Mouse (Mus musculus) mesoderm, embryonic 11.5 days (tissue): ENCODE measurements around the gene Mmp28.

Experiments used
- DNase-seq: peaks from one replicate; pipeline ENCODE4 v3.0.0-alpha.2; 2012; ENCODE audit warnings: low read depth, low spot score

Gene Mmp28

DNA sequence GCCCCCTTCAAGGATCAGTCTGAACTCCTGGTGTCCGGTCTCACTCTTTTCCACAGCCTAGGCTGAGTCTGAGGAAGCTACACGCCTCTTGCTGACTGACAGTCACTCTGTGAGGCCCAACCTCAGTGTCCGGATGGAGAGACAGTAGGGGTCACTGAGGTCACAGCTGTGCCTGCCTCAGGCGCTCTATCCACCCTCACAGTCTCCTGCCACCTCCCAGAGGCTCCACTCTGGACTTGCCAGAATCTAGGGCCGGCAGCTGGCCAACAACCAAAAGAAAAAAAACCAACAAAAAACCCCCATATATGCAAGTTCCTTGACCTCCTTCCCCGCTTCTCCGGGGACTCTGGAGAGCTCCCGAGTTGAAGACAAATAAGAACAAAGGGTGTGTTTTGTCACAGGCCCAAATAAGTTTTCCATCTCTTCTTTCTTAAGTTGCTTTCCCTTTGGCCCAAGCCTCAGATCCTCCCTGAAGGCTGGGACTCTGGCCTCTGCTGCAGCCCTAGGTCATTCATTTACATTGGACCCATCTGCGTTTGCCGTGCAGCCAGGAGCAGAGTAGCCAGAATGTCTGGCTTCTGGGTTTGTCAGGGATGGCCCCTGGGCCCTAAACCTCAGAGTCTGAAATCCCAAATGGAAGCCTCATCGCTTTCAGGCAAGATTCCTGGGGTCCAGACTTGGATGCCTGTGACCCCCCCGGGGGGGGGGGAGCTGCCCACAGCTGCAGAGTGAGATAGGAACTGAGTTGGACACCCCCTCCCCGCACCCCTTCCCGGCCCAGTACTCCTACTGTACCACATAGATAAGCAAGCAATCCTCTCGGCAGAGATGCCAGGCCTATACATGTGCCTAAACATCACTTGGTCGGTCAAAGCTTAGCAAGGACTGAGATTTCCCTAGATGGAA is 14.6 kb downstream of the Mmp28 start:
- DNase-seq, result peak; percentile 56

DNA sequence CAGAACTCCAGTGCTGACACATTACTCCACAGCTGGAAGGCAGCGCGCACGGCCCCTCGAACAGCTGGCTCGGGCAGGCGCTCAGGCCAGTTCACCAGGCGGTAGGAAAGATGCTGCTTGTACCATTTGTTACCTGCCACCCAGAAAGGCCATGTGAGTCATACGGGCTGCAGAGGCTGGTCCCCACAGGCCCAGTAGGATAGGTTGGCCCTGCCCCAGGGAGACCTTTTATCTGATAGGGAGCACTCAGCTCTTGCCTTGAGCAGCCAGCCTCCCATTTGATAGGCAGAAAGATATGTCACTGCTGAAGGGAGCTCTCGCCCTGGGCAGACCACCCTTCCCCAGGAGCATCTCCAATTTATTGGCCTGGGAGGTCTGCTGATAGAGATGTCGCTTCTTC is 15.3 kb downstream of the Mmp28 start:
- no peak for DNase-seq

DNA sequence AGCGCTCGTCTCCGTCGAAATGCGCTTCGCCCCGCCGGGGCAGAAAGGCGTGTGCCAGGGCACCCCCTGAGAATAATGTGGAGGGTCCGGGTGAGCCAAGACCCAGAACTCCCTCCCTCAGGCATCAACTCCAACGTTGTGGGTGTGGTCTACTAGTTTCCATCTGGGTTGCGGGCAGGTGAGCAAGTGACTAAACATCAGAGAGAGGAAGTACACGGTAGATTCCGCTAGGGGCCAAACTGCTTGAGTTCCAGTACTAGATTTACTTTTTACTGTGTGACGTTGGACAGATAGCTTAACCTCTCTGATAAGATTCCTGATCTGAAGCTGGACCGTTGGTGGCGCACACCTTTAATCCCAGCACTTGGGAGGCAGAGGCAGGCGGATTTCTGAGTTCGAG is 17.9 kb downstream of the Mmp28 start:
- DNase-seq, result no peak

DNA sequence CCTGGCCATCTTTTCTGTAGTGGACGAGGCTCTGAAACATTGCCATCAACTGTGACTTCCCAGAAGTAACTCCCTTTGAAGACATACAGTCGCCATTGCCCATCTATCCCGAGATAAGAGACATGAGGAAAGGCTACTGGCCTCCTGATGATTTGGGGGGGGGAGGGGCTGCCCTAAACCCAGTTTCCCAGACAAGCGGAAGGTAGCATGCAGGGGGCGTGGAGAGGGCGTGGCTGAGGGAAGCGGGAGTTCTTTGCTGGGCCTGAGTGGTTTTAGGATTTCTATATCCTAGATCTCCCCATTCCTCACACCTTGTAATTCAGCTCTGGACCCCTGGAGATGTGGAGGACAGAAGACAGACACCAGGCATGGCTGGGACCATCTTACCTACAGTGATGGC is 19.0 kb downstream of the Mmp28 start:
- DNase-seq, result no peak

DNA sequence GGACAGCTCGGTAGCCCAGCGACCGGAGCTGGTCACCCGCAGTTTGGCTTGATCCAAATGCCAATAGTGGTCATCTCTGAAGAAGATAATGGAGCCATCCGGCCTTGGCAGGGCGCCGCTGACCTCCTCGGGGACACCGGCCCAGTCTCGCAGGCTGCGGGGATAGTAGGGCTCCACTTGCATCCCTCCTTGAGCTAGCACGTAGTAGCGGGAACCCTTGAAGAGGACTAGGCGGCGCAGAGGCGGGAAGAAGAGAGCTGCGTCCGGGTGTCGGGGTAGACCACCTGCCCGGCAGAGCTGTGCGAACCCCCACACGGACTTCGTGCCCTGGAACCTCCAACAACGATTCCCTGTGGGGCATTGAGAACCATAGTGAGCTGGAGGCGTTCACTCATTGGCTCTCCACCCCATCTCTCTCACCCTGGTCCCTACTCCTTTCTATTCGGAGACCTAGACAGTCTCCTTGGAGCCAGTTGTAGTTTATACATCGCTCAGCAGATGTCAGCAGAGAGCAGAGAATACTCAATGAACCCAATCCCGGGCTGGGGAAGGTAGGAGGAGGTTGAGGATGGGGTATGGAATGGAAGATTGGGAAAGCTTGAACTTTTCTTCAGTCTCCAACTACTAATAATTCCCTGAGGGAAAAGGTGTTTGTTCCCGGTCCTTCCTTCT is 20.1 kb downstream of the Mmp28 start:
- DNase-seq, result peak; percentile 81

DNA sequence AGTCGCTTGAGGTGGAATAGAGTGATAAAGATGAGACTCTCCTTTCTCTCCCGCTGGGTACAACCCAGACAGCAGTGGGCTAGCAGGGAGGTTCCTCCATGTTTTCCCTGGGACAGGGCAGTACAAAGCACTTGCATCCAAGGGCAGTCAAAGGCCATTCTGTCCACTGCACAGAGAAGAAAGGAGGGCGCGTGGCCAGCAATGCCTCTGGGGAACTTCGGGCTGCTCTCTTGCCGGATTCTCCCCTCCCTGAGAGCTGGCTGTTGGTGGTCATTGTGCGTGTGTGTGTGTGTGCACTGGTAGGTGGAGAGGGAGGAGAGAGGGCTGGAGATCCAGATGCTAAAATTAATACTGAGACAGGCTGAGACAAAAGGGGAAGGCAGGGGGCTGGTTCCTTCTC is 21.6 kb downstream of the Mmp28 start:
- DNase-seq, result no peak

DNA sequence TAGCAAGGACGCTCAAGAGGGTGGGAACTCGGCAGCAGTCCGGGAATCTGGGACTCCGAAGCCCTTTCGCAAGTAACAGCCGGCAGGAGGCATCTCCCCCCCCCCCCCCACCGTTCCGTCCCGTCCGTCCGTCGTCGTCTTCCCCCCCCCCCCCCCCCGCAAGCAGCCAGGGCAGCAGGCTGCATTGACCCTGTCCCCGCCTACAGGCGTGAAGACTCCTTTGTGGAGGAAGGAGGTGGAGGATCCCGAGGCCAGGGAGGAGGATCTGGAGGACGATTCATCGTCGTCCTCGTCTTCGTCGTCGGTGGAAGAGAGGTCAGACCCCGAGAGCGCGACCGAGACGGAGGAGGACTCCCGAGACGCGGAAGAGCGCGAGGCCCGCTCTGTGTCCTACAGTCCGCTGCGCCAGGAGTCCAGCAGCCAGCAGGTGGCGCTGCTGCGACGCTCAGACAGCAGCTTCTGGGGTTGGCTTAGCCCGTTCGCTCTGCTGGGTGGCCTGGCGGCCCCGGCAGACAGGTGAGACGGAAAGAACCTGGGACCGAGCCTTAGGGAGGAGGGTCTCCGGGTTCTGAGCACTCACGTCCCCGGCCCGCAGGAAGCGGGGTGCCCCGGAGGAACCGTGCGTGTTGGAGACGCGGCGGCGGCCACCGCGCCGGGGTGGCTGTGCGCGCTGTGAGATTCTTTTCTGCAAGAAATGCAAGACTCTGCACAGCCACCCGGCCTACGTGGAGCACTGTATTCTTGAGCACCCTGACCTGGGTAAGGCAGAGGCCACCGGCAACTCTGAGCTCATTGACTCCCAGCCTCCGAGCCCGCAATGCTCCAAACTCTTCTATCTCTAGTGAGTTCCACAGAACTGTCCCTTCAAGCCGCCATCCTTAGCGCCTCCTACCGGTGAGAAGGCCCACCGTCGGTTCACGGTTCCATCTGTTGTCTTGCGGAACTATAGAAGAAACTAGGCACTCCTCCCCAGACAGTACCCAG is 22.5 kb downstream of the Mmp28 start:
- peak; percentile 97 for DNase-seq

DNA sequence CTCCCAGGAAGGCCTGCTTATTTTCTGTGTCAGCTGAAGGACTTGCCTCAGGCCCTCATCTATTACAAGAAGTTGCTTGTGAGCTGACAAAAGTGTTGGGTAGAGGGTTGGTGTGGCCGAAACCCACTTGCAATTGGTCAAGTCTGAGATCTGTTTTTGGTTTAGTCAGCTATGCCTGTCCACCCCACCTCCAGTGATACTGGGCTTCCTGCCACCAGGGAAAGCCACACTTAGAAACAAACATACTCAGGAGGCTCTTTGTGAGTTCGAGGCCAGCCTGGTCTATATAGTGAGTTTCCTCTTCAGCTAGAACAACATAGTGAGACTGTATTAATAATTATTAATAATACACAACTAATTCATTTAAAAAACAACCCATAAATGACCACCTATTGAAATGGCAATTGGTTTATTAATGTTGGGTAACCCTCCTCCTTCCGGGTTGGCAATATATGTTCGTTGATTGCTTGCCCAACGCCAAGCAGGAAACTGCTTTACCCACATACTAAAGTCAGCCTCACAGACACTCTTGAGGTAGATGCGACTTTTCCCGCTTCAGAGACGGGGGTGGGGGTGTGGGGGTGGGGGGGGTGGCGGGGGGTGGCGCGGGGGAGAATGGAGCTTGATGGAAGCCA is 23.3 kb downstream of the Mmp28 start:
- DNase-seq, result no peak

DNA sequence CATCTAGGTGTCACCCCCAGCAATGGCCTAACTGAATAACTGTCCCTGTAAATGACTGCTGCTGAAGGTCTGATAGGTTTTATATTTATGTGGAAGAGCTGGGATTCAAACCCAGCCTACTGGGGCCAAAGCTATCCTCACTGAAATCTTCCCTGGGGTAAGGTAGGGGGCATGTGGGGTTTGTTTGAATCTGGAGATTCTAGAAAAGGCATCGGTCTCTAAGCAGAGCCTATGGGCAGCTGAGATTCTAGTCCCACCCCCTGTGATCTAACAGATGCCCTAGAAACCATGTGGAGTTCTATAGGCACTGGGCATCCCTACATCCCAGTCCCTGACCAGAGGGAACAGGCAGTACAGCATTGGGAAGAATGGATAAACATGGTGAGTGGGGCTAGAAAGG is 25.5 kb downstream of the Mmp28 start, which contains the start of gene 1700020L24Rik:
TSS of gene 1700020L24Rik (plus strand) at position 301 of the 400 bp plus-strand sequence.
- no peak for DNase-seq

DNA sequence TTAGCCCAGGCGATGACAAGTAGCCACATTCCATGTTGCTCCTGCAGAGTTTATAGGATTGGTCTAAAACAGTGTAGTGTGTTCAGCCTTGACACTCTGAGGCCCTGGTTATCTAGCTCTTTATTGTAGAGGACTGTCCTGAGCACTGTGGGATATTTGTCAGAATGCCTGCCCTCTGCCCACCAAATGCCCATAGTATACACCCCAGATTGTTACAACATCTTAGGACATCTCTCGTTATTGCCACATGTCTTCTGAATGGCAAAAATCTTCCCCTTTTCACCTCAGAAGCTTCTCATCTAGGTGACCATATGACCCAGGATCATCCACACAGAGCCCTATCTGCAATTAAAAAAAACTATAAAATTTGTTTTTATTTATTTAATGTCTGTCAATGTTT is 30.3 kb downstream of the Mmp28 start:
- no peak for DNase-seq

DNA sequence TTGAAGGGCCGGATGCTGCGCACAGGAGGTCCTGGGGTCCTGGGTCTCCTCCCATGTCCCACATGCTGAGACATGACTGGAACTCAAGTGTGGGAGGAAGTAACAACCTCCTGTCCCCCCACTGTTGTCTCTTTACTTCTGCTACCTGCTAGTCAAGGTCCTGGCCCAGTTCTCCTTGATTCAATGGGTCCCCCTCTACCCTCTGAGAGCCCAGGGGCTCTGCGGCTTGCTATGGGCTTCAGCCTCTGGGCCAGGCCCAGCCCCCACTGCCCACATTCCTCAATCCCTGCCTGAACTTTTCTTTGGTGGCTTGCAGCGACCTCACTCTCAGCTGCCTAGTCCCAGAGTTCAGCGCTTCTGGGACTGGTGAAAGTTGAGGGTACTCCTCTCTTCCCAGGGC is 33.5 kb downstream of the Mmp28 start, which contains the start of gene Gas2l2:
TSS of gene Gas2l2 (minus strand) at position 101 of the 400 bp plus-strand sequence.
- no peak for DNase-seq

DNA sequence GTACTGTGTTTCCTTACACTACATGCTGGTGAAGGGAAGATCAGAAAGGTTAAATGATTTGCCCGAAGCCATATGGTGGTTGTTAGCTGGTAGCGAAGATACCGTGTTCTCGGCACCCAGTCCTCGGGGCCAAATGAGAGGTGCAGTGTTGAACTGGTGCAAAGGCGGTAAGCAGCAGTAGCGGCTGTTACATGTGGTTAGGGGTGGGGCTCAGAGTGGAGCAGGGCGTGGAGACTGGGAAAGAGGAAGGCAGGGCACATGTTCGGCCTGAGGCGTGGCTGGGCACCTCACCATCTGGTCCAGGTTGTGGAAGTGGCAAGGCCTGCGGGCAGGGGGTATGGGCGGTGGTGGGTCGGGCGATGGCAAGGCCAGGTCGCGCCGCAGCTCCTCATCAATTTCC is 35.9 kb downstream of the Mmp28 start:
- no peak for DNase-seq

DNA sequence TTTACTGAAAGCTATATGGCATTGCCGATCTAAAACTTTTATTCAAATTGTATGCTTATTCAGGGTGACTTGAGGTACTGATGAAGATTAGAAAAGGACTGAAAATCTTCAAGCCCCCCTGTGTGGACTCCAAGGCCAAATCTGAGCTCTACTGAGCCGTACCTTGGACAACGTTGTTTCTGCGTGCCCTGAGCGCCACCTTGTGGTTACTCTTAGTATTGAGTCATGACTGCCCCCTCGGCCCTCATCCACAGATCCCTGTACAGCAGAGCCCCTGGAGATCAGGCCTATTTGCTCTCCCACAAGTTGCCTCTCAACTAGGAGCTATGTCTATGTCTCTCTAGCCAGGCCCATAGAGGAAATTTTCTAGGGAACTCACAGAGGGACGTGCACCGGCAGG is 38.2 kb downstream of the Mmp28 start:
- peak; percentile 83 for DNase-seq

DNA sequence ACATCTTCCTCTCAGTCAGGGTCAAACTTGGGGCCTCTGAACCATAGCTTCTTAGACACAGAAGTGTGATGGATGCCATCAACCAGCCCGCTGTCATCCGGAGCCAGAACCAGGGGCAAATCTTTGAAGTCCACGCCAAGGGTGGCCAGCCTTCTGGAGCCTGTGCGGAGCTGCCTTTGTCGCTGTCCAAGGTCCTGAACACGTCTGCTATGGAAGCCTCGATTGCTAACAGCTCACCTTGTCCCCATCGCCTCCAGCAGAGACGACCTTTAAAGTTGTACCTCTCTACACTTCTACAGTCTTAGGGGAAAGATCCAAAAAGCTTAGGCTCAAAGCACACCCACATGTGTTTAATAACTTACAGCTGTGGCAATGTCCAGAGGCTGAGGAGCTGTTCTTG is 41.6 kb downstream of the Mmp28 start:
- DNase-seq, result peak; percentile 86

DNA sequence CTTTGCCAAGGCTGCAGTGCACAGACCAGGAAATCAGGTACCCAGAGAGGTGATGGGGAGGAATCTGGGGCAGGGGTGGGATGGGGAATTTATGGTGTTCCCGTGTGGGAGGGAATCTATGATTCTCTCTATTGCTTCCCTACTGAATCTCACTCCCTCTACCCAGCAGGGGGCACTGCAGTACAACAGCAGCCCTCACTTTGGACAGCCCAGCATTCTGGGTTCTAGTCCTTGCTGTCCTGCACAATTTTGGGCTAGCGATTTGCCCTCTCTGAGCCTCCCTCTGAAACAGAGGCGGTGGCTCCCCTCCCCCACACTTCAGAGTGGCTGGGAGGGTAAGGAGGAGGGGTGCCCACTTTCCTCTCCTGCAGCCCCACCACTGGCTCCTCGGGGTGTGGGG is 42.5 kb downstream of the Mmp28 start:
- DNase-seq, result no peak

DNA sequence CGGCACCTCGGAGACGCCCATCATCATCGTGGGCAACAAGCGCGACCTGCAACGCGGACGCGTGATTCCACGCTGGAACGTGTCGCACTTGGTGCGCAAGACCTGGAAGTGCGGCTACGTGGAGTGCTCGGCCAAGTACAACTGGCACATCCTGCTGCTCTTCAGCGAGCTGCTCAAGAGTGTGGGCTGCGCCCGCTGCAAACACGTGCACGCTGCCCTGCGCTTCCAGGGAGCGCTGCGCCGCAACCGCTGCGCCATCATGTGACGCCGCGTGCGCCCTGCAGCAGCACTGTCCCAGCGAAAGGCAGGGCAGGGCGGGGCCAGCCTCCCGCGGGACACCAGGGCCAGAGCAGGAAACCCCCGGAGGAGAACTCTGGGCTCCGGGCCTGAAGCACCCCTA is 44.3 kb downstream of the Mmp28 start:
- DNase-seq, result peak; percentile 52

DNA sequence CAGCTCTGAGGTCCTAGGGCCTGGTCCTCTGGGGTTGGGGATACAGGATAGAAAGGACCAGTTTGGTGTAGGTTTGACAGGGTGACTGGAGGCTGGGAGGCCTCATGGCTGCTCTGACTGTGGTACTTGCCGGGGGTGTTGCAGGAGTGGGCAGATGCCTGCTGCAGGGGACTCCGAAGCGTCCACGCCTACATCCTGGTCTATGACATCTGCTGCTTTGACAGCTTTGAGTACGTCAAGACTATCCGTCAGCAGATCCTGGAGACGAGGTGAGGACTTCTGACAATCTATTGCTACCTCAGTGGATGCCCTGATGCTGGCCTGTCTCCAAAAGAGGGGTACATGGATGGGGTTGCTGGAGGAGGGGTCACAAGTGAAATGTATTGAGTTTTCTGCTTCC is 45.2 kb downstream of the Mmp28 start:
- no peak for DNase-seq

DNA sequence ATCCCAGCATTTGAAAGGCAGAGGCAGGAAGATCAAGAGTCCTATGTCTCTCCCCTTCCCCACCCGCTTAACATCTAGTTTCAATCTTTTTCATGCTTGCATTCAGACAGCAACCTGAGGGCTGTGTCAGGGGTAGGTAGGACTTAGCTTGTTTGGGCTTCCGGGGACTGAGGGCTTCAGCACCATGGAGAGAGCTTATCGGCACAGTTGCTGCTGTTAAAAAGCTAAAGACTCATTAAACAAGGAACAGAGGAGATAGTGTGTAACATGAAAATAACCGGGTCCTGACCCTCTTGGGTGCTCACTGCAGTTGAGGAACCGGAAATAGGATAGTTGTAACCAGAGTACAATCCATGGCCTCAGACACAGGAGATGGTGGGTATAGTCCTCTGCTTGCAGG is 45.8 kb downstream of the Mmp28 start:
- DNase-seq, result peak; percentile 82

DNA sequence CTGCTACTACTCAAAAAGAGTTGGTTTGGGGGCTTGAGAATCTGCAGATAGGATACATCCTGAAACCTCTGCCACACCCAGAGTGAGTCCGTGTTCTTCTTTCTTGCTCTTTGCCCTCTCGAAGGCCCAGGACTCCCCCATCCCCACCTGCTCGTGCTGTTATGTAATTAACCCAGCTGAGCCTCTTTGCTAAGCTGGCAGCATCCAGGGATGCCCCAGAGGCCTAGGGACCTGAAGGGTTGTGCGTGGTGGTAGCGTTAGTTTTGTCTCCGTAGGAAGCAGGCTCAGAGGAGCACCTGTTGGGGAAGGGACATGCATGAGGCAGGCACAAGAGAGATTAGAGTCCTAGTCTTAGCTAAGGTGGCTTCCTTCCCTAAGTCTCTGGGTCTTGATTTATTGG is 52.4 kb downstream of the Mmp28 start:
- DNase-seq, result no peak

DNA sequence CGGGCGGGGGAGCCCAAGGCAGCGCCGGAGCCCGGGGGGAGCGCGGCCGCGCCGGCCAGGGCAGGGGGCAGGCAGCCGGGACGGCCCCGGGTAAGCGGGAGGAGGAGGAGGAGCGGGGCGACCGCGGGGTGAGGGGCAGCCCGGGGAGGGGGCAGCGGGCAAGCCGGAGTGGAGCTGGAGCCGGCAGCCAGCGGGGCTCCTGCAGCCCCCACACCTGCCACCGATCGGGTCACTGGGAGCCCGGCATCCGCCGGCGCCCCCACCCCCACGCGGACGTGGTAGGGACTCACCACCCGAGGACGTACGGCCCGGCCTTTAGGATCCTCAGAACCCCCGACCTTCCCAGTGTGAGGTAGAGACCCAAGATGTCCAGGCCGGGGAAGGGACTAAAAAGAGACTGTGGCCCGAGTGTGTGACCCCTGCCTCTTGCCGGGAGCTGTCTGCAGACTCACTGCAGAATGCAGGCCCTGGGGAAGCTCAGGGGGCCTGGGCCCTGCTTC is 53.0 kb downstream of the Mmp28 start:
- DNase-seq, result no peak
